Mouse (Mus musculus): ENCODE results near the gene Olfr275.
"Not testable (repeated sequence)": the region's sequence is repeated elsewhere in the genome, so short reads cannot be mapped to it uniquely, and the experiment has no call there.

Olfr275 gene

GRCm38 (mm10) chr4:52814304-52814703 is at the start of gene Olfr275:
Olfr275 (plus strand) TSS chr4:52814604.
- DNase-seq (ENCODE audit: low spot score in 2 of 2): no peak

GRCm38 (mm10) chr4:52765612-52766011 is 48.8 kb upstream of the Olfr275 start:
- DNase-seq (ENCODE audit: low spot score in 2 of 2): no peak

- no peak for DNase-seq (ENCODE audit: low spot score in 2 of 2)
Observed at GRCm38 (mm10) chr4:52772186-52772585, 42.2 kb upstream of the Olfr275 start.

GRCm38 (mm10) chr4:52800013-52800412 is 14.4 kb upstream of the Olfr275 start:
- no peak for DNase-seq (ENCODE audit: low spot score in 2 of 2)

- DNase-seq (ENCODE audit: low spot score in 2 of 2): no peak
Observed at GRCm38 (mm10) chr4:52811871-52812270, 2.5 kb upstream of the Olfr275 start.

GRCm38 (mm10) chr4:52821375-52821774 is 7.0 kb downstream of the Olfr275 start:
- DNase-seq (ENCODE audit: low spot score in 2 of 2): no peak

GRCm38 (mm10) chr4:52845411-52845810 is 31.0 kb downstream of the Olfr275 start:
- DNase-seq (ENCODE audit: low spot score in 2 of 2): not testable (repeated sequence)

- no peak for DNase-seq (ENCODE audit: low spot score in 2 of 2)
Observed at GRCm38 (mm10) chr4:52849039-52849635, 34.7 kb downstream of the Olfr275 start.

- no peak for DNase-seq (ENCODE audit: low spot score in 2 of 2)
Observed at GRCm38 (mm10) chr4:52849672-52850071, 35.3 kb downstream of the Olfr275 start.

- DNase-seq (ENCODE audit: low spot score in 2 of 2): no peak
Observed at GRCm38 (mm10) chr4:52859136-52859535, 44.7 kb downstream of the Olfr275 start, which contains the start of gene Olfr273. Olfr273 (minus strand) TSS chr4:52859236.

- no peak for DNase-seq (ENCODE audit: low spot score in 2 of 2)
Observed at GRCm38 (mm10) chr4:52864156-52864555, 49.8 kb downstream of the Olfr275 start.
